Mouse (Mus musculus): ENCODE results near the gene Ap1s3. TPM values are rescaled to one million over a fixed set of nuclear protein-coding genes. Genes with fewer than 3 reads are reported as not detected.

Gene Ap1s3
- polyA plus RNA-seq (2015; fragmentation: Nextera tagmentation; extraction: Ambion mirVana), result 0.13 and 0.95 TPM in 2 replicates

DNA sequence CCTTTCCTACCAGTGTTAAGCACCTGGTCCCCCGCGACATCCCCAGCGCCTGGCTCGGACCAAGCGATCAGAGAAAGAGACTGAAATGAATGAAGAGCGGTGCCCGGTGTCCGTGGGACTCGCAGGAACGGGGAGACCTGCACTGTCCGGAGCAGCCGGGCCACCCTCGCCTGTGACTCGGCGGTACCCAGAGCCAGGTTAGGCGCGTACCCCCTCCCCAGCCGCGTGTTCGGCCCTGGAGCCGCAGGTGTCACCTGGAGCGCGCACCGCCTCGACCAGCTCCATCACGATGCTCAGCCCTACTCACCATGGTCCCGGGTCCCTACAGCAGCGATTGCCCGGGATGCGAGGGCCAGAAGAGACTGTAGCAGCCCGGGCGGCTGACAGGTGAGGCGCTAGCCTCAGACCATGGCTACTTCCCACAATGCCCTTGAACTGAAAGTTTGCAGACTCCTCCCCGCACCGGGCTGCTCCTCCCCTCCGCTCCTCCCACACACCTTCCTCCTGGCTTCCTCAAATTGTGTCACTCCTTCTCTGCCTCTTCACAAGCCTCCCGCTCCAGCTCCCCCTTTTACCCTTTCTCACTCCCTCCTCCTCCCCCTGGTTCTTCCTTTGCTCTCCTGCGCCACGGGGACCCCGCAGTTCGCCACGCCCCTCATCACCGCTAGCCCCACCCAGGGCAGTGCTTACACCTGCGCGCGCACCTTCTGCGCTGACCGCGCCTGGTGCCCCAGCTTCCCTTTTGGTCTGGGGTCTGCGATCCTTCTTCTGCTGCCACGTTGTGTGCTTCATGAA, at the start of gene Ap1s3:
Gene Ap1s3 (minus strand): TSS at position 430 of the 795 bp plus-strand sequence.
- Histone ChIP-seq H3K4me2 (peak within 1 kb of the TSS; percentile 97), H3K4me3 (replicated peaks) (peak within 1 kb of the TSS; percentile 66), H3K9ac (replicated peaks) (peak within 1 kb of the TSS; percentile 53), H3K9me3 (replicated peaks) (no peaks in the 10 kb centered on the region), H3K27me3 (replicated peaks) (peaks cover 34% of the 10 kb centered on the region), H3K4me1 (peaks cover 18% of the 10 kb centered on the region), H3K36me3 (no peaks in the 10 kb centered on the region), H3K27ac (replicated peaks) (no peak within 1 kb of the TSS)
- WGBS, result 3% methylated on average over 51 of the region's 51 CpGs
- ATAC-seq (ENCODE audit: low FRiP score), result peak; percentile 92

DNA sequence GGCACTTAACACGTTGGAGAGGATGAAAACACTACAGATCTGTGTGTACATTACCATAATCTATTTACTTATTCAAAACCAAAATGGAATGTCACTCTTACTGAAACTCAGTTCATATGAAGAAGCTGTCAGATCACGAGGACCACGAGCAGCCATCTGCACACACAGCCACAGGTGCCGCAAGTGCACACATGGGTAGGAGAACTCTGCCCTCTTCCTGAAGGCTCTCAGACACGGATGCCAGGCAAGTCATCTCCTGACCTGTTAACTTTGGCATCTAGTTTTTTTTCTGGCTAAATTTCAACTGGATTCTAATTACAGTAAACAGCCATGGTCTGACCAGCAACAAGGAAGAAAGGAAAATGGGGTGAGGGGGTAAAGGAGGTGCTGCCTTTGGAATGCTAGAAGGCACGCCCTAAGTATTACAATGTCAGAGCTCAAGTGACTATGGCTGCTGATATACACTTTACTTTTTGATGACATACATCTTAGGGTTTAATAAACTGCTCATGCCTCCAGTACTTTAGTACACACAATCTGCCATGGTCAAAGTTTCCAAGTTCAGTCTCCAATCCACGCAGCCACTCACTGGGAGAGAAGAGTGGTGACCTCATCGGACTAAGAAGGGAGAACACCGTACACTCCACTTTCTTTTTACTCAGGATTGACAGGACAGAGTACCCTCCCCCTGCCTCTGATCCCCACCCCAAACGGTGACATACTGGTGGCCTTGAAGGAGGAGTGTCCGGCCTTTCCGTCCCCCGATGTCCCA, 42.6 kb upstream of the Ap1s3 start:
- no peaks in the 10 kb centered on the region for H3K9me3 ChIP-seq (replicated peaks)
- H3K27ac ChIP-seq (replicated peaks), result no peak overlapping the region
- WGBS, result 92% methylated on average over 13 of the region's 13 CpGs
- no peak overlapping the region for H3K9ac ChIP-seq (replicated peaks)
- no peaks in the 10 kb centered on the region for H3K27me3 ChIP-seq (replicated peaks)
- peaks cover 32% of the 10 kb centered on the region for H3K36me3 ChIP-seq
- ATAC-seq (ENCODE audit: low FRiP score), result no peak
- peaks cover 4% of the 10 kb centered on the region for H3K4me1 ChIP-seq
- H3K4me2 ChIP-seq, result no peak overlapping the region
- H3K4me3 ChIP-seq (replicated peaks), result no peak overlapping the region

GRCm38 (mm10) chr1:79713081-79713480, 41.3 kb upstream of the Ap1s3 start:
- no peak for ATAC-seq (ENCODE audit: low FRiP score)
- Histone ChIP-seq H3K27ac (replicated peaks) (no peak overlapping the region), H3K4me3 (replicated peaks) (no peak overlapping the region), H3K9me3 (replicated peaks) (no peaks in the 10 kb centered on the region), H3K36me3 (peaks cover 37% of the 10 kb centered on the region), H3K27me3 (replicated peaks) (no peaks in the 10 kb centered on the region), H3K4me2 (no peak overlapping the region), H3K9ac (replicated peaks) (no peak overlapping the region), H3K4me1 (peaks cover 4% of the 10 kb centered on the region)
- WGBS, result 90% methylated on average over 5 of the region's 5 CpGs

DNA sequence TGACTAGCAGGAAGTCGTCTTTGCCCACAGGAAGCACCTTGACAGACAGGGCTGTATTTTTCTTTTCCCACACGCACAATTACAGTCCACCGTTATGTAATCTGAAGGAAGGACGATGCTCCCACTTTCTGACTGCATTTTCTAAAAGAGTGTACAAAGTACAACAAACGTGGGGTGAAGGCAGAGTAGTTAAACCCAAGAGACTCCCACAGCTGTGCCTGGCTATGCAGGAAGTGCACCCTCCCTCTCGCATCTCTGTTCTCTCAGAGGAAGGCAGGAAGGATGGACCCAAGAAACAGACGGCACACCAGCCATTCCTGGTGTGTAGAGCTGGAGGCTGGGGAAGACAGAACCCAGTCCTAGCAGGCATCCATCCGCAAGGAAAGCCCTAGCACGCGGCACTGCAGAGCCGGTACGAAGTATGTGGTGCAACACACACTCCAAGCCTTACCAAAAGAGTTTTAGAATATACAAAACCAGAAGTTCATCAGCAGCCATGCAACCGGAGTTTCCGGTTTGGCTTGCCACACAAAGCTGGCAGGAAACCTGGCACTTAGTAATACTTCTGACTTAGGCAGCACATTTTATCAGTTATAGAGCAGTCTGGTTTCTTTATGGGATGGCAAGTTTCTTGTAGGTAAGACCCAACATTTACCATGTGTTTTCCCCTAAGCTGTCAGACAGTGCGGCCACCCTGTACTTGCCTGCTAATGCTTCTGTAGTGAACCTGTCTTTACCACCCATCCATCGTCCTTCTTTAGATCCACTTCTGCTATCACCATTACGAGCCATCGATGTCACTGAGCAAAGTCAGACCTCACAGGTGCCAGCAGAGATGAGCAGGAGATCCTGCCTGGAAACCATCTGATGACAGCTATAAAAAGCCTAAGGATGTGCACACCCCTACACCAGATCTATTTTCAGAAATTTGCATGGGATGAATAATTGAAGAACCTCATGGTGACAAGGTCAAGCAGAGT, 39.7 kb upstream of the Ap1s3 start:
- no peak overlapping the region for H3K4me3 ChIP-seq (replicated peaks)
- no peaks in the 10 kb centered on the region for H3K9me3 ChIP-seq (replicated peaks)
- H3K9ac ChIP-seq (replicated peaks), result no peak overlapping the region
- no peak overlapping the region for H3K4me2 ChIP-seq
- no peaks in the 10 kb centered on the region for H3K27me3 ChIP-seq (replicated peaks)
- H3K27ac ChIP-seq (replicated peaks), result 0 out of 2 replicates have a peak overlapping the region, but pooled peaks have one; percentile 41
- ATAC-seq (ENCODE audit: low FRiP score), result no peak
- H3K36me3 ChIP-seq, result peaks cover 48% of the 10 kb centered on the region
- 77% methylated on average over 18 of the region's 18 CpGs for WGBS
- peaks cover 4% of the 10 kb centered on the region for H3K4me1 ChIP-seq

DNA sequence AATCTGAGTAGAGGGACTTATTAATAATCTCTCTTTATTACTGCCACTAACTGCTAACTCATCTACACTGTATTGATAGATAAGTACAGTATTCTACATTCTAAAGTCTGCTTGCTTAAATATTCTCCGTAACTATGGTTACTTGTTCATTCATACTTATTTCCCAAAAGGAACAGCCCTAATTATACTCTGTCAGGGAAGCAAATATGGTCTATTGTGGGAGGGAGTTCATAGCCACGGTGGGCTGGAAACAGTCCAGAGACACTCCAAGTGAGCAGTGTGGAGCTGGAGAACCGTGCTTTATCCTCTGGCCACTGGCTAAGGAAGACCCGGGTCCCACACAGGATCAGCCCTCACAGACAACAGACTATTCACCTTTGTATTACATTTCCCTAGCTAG, 38.9 kb upstream of the Ap1s3 start:
- H3K27ac ChIP-seq (replicated peaks), result 0 out of 2 replicates have a peak overlapping the region, but pooled peaks have one; percentile 41
- H3K27me3 ChIP-seq (replicated peaks), result no peaks in the 10 kb centered on the region
- H3K4me3 ChIP-seq (replicated peaks), result no peak overlapping the region
- peak; percentile 50 for ATAC-seq (ENCODE audit: low FRiP score)
- H3K9ac ChIP-seq (replicated peaks), result no peak overlapping the region
- H3K4me1 ChIP-seq, result peaks cover 4% of the 10 kb centered on the region
- peaks cover 55% of the 10 kb centered on the region for H3K36me3 ChIP-seq
- WGBS, result 47% methylated on average over 4 of the region's 4 CpGs
- H3K4me2 ChIP-seq, result no peak overlapping the region
- H3K9me3 ChIP-seq (replicated peaks), result no peaks in the 10 kb centered on the region

GRCm38 (mm10) chr1:79710216-79710615, 38.4 kb upstream of the Ap1s3 start:
- Histone ChIP-seq H3K36me3 (peaks cover 57% of the 10 kb centered on the region), H3K4me3 (replicated peaks) (no peak overlapping the region), H3K9ac (replicated peaks) (no peak overlapping the region), H3K4me1 (peaks cover 4% of the 10 kb centered on the region), H3K27ac (replicated peaks) (no peak overlapping the region), H3K27me3 (replicated peaks) (no peaks in the 10 kb centered on the region), H3K9me3 (replicated peaks) (no peaks in the 10 kb centered on the region), H3K4me2 (no peak overlapping the region)
- 84% methylated on average over 8 of the region's 8 CpGs for WGBS
- no peak for ATAC-seq (ENCODE audit: low FRiP score)

DNA sequence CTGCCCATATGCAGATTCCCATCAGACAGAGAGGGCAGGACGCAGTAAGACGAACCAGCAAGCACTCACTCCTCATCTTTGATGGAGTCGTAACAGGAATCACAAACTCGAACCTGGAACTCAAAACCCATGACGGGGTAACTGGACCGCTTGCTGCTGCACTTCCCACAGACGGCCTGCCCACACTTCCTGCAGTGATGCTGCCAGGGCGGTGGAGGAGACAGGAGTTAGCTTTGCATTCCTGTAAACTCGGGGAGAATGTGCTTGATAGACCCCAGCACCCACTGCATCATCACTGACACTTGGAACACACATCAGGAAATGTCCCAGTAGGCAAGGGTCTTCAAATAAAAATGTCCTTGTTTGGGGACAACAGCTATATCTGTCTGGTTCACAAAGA, 35.6 kb upstream of the Ap1s3 start:
- no peak for ATAC-seq (ENCODE audit: low FRiP score)
- Histone ChIP-seq H3K27me3 (replicated peaks) (no peaks in the 10 kb centered on the region), H3K4me3 (replicated peaks) (no peak overlapping the region), H3K4me2 (no peak overlapping the region), H3K9ac (replicated peaks) (no peak overlapping the region), H3K4me1 (peaks cover 4% of the 10 kb centered on the region), H3K27ac (replicated peaks) (no peak overlapping the region), H3K9me3 (replicated peaks) (no peaks in the 10 kb centered on the region), H3K36me3 (peaks cover 51% of the 10 kb centered on the region)
- 91% methylated on average over 9 of the region's 9 CpGs for WGBS

GRCm38 (mm10) chr1:79706707-79707106, 34.9 kb upstream of the Ap1s3 start:
- H3K9me3 ChIP-seq (replicated peaks), result no peaks in the 10 kb centered on the region
- H3K27me3 ChIP-seq (replicated peaks), result no peaks in the 10 kb centered on the region
- H3K9ac ChIP-seq (replicated peaks), result no peak overlapping the region
- H3K27ac ChIP-seq (replicated peaks), result no peak overlapping the region
- no peak overlapping the region for H3K4me3 ChIP-seq (replicated peaks)
- H3K4me2 ChIP-seq, result no peak overlapping the region
- 85% methylated on average over 3 of the region's 3 CpGs for WGBS
- ATAC-seq (ENCODE audit: low FRiP score), result no peak
- H3K4me1 ChIP-seq, result peaks cover 4% of the 10 kb centered on the region
- peaks cover 46% of the 10 kb centered on the region for H3K36me3 ChIP-seq

- Histone ChIP-seq H3K4me1 (no peaks in the 10 kb centered on the region), H3K36me3 (peaks cover 45% of the 10 kb centered on the region), H3K4me2 (no peak overlapping the region), H3K9ac (replicated peaks) (no peak overlapping the region), H3K4me3 (replicated peaks) (no peak overlapping the region), H3K27me3 (replicated peaks) (no peaks in the 10 kb centered on the region), H3K9me3 (replicated peaks) (no peaks in the 10 kb centered on the region), H3K27ac (replicated peaks) (no peak overlapping the region)
- WGBS, result 85% methylated on average over 2 of the region's 2 CpGs
- no peak for ATAC-seq (ENCODE audit: low FRiP score)
These were observed 32.9 kb upstream of the Ap1s3 start for GRCm38 (mm10) chr1:79704672-79705071.

DNA sequence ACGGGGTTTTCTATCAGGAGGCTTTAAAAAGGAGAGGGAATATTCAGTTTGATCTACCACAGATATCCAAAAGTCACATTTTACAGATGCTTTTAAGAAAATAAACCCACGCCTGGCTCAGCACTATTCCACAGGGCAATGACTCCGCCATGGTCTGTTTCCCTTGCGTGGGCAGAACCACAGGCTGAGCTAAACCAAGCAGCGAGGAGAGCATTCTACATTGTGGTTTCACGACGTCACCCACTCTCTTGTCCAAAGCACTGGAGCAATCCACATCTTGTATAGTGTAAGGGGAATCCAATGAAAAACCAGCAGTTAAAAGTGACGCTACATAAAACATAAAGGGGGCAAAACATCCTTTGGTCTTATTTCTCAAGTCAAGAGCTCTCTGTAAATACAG, 31.7 kb upstream of the Ap1s3 start:
- Histone ChIP-seq H3K9me3 (replicated peaks) (no peaks in the 10 kb centered on the region), H3K4me2 (no peak overlapping the region), H3K4me3 (replicated peaks) (no peak overlapping the region), H3K9ac (replicated peaks) (no peak overlapping the region), H3K27me3 (replicated peaks) (no peaks in the 10 kb centered on the region), H3K36me3 (peaks cover 38% of the 10 kb centered on the region), H3K27ac (replicated peaks) (no peak overlapping the region), H3K4me1 (no peaks in the 10 kb centered on the region)
- 86% methylated on average over 8 of the region's 8 CpGs for WGBS
- no peak for ATAC-seq (ENCODE audit: low FRiP score)

DNA sequence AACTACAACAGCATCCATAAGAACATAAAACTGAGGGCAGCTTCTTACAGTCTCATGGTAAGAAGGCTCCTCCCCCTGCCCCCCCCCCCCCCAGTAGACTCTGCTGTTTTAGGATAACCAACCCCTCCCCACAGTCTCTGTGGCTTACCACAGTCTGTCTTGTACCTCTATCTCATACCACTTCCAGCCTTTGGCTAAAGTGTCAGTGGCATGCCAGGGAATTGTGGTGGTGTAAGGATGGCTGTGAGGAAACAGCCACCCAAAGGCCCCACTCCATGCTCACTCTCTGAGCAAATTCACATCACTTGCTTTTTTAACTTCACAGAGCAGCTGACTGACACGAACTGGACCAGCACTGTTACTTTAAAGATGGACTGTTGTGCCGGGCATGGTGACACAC, 26.7 kb upstream of the Ap1s3 start:
- H3K4me3 ChIP-seq (replicated peaks), result no peak overlapping the region
- no peak for ATAC-seq (ENCODE audit: low FRiP score)
- 81% methylated on average over 2 of the region's 2 CpGs for WGBS

More for the DNA sequence above, 26.7 kb upstream of the Ap1s3 start:
- Histone ChIP-seq H3K27ac (replicated peaks) (no peak overlapping the region), H3K9ac (replicated peaks) (no peak overlapping the region), H3K9me3 (replicated peaks) (no peaks in the 10 kb centered on the region), H3K4me1 (peaks cover 8% of the 10 kb centered on the region), H3K27me3 (replicated peaks) (no peaks in the 10 kb centered on the region), H3K36me3 (peaks cover 3% of the 10 kb centered on the region; the same call in 1 of the 2 replicates), H3K4me2 (no peak overlapping the region)
